In genomic region chr13:58283466-58283865, GRCm38 (mm10) we compare ENCODE assay signal across 16 mouse cellular contexts.
"Had no signal": no experiment of that assay in that cellular context is flagged by ENCODE, and none has a peak within 500 bp of the region (broad histone marks: within the 10 kb centered on the region; RNA-seq: fewer than 3 reads in every experiment).

No protein-coding gene starts in this region.

- H3K36me3 ChIP-seq: liver, embryonic 13.5 days; stomach, embryonic 15.5 days had no signal

- H3K4me2 ChIP-seq: liver, embryonic 13.5 days; midbrain, embryonic 11.5 days; stomach, embryonic 15.5 days had no signal

- H3K27ac ChIP-seq: hindbrain, postnatal 0 days; left cerebral cortex, adult 2 months; liver, embryonic 13.5 days; stomach, embryonic 15.5 days had no signal

- H3K9ac ChIP-seq: liver, embryonic 13.5 days; stomach, embryonic 15.5 days had no signal

- DNase-seq: layer of hippocampus, postnatal 36 days; liver, embryonic 13.5 days; lung, adult 2 months; lung, postnatal 14 days; lung, postnatal 4 days; midbrain, embryonic 14.5 days; right cerebral cortex, postnatal 4 days; thymus, adult 2 months; thymus, postnatal 14 days; thymus, postnatal 4 days had no signal

- H3K9me3 ChIP-seq: liver, embryonic 13.5 days; stomach, embryonic 15.5 days had no signal

- H3K27me3 ChIP-seq: stomach, embryonic 15.5 days had no signal

- H3K4me3 ChIP-seq: left cerebral cortex, adult 2 months; liver, embryonic 13.5 days; stomach, embryonic 15.5 days had no signal

- ATAC-seq: hindbrain, postnatal 0 days; inflammation-experienced regulatory T-cells, adult 6 months; intestine, embryonic 16.5 days had no signal

- H3K4me1 ChIP-seq: liver, embryonic 13.5 days; stomach, embryonic 15.5 days had no signal
